Mouse (Mus musculus): Measurements from ENCODE around the gene Ncdn. TPM values are rescaled to one million over a fixed set of nuclear protein-coding genes. Genes with fewer than 3 reads are reported as not detected.
A peak's percentile ranks its signal among the peaks of the same experiment; 100 is the strongest.

Ncdn gene
- total RNA-seq, 2 experiments from 2014 or later: 0.96 to 2.7 TPM

DNA sequence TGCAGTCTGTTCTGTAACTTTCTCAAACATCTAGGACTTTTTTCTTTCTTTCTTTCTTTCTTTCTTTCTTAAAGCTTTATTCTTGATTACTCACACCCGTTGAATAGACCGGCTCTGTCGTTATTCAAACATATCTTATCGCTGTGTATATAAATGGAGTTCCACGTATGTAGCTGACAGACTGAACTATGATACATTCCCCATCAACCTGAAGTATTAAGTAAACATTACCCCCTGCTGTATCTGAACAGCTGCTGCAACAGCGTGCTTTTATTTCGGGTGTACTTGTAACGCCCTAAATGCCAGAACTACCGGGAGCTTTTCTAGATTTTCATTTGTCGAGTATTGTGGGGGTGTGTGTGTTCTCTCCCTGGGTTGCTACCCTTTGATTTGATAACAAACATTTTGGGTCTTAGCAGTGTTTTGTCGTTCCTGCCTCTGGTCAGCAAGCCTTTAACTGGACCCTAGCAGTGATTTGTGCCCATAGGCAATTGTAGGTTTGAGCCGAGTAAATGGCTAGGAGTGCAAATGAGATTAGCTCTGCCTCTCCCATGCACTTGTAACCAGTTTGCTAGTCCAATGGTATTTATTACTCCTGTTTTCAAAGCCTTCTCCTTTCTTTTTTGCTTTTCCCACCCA lies 1.6 kb upstream of the Ncdn start:
- no peak for ATAC-seq (replicated peaks; ENCODE audit: low FRiP score, poor library complexity, severe bottlenecking)

- ATAC-seq (replicated peaks; ENCODE audit: low FRiP score, poor library complexity, severe bottlenecking): no peak
Measured at GRCm38 (mm10) chr4:126754231-126754611, 983 bp upstream of the Ncdn start.

DNA sequence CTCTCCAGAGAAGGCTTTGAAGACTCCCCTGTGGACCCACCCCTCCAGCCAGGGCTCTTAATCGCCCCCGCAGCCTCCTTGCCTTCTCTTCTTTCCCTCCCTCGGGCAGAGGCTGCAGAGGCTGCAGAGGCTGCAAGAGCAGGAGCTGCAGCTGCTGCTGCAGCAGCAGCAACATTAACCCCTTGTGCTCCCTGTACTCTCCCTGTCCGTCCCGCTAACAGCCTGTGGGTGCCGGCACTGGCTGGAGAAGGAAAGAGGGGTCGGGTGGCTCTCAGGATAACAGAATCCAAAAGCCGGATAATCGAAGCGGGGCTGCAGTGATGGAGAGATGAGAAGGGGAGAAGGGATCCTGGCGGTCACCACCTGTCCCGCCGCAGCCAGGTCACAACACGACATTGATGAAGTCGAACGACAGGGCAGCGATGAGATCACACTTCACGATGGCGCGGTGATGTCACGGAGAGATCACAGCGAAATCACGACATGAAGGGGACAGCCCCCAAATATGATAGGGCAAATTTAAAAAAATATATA lies 563 bp downstream of the Ncdn start:
- ATAC-seq (replicated peaks; ENCODE audit: low FRiP score, poor library complexity, severe bottlenecking): no peak

- no peak for ATAC-seq (replicated peaks; ENCODE audit: low FRiP score, poor library complexity, severe bottlenecking)
Measured at GRCm38 (mm10) chr4:126752024-126752607, 1.1 kb downstream of the Ncdn start.

GRCm38 (mm10) chr4:126751556-126752023 lies 1.6 kb downstream of the Ncdn start:
- no peak for ATAC-seq (replicated peaks; ENCODE audit: low FRiP score, poor library complexity, severe bottlenecking)

DNA sequence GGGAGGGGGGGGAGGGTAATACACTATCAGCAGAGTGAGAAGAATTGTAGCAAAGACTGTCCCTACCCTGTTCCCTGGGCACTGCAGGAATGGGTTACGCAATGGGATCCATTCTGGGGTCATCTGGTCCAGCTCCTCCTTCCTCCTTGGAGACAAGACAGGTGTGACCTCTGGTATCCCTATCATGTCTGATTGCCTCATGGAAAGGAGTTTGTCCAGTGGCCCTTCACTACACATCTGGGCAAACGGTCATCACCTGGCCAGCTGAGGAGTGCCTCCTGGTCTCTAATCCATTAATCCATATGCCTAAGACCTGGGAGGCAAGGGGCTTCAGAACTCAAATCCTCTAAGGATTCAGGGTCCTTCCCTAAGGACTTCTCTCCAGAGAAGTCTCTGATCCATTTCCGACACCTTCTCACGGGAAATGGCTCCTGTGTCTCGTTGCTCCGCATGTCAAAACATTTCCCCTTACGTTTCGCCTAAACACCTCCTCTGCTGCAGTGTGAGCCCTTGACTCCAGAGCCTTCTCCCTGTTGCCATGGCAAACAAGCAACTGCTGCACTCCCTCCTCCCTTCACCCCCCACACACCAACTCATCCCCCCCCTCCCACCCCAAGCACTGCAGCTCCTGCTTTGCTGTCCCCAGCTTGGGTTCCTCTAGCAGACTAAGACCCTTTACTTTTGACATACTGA lies 2.2 kb downstream of the Ncdn start:
- no peak for ATAC-seq (replicated peaks; ENCODE audit: low FRiP score, poor library complexity, severe bottlenecking)

- no peak for ATAC-seq (replicated peaks; ENCODE audit: low FRiP score, poor library complexity, severe bottlenecking)
Measured at GRCm38 (mm10) chr4:126750046-126750683, 3.1 kb downstream of the Ncdn start.

DNA sequence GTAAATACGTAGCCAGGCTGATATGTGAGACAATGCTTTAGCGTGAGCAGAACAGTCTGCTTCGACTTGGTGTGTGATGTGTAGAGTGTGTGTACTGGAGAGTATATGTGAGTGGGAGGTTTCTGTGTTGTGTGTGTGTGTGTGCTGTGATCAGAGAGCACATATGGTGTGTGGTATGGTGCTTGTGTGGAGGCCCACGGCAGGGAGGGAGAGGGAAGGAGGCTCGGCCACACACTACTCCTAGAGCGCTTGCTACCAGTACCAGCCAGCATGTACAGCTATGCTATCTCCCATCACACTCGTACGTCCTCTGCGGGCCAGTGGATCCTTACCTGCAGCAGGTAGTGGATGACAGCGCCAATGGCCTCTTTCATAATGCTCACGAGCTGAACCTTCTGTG lies 3.7 kb downstream of the Ncdn start:
- no peak for ATAC-seq (replicated peaks; ENCODE audit: low FRiP score, poor library complexity, severe bottlenecking)

GRCm38 (mm10) chr4:126748381-126748780 lies 4.9 kb downstream of the Ncdn start:
- ATAC-seq (replicated peaks; ENCODE audit: low FRiP score, poor library complexity, severe bottlenecking): no peak

DNA sequence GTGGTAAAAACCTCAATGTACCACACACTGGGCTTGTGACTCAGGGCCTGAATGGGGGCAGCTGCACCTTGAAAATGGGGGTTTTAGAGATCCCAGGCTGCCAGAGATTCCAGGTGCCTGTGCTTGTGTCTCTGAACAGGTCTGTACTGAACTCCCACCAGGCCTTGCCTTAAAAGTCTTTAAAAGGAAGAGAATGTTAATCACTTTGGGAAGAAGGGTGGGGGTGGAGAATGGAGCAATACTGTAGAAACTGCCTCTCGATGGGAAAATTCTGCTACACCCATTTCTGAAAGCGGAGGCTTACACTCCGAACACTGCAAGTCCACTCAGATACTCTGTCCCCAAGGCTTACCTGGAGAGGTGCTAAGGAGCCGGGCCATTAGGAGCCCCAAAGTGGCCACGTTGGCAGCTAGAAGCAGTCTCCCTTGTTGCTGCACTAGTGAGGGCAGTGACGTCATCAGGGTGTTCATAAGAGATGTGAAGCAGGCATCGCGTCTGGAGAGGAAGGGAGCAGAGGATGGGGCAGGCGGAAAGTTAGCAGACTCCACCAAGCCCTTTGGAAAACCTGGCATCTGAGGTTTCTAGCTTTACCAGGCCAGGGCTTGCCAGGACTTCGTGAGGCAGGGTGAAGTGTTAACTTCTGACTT lies 6.9 kb downstream of the Ncdn start:
- no peak for ATAC-seq (replicated peaks; ENCODE audit: low FRiP score, poor library complexity, severe bottlenecking)

GRCm38 (mm10) chr4:126745506-126746193 lies 7.6 kb downstream of the Ncdn start:
- no peak; the same call in 1 of the 2 replicates for ATAC-seq (replicated peaks; ENCODE audit: low FRiP score, poor library complexity, severe bottlenecking)

- ATAC-seq (replicated peaks; ENCODE audit: low FRiP score, poor library complexity, severe bottlenecking): no peak
Measured at GRCm38 (mm10) chr4:126744831-126745230, 8.4 kb downstream of the Ncdn start.

- ATAC-seq (replicated peaks; ENCODE audit: low FRiP score, poor library complexity, severe bottlenecking): no peak
Measured at GRCm38 (mm10) chr4:126743713-126744112, 9.5 kb downstream of the Ncdn start.

DNA sequence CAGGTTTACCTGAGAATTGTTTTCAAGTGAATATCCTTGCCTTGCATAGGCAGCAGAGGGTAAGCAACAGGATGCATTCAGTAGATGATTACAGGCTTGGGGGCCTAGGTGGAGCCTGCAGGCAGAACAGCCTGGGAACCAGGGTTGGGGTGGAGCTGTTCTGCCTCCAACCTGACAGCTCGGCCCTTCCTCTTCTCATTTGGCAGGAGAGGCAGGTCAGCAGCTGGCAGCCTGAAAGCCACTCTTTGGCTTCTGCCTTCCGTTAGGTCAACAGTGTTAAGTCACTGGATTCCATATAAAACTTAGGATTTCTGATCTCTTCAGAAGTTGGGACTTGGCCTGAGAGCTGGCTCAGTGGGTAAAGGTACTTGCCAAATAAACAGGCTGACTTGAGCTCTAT lies 10.3 kb downstream of the Ncdn start:
- no peak for ATAC-seq (replicated peaks; ENCODE audit: low FRiP score, poor library complexity, severe bottlenecking)

DNA sequence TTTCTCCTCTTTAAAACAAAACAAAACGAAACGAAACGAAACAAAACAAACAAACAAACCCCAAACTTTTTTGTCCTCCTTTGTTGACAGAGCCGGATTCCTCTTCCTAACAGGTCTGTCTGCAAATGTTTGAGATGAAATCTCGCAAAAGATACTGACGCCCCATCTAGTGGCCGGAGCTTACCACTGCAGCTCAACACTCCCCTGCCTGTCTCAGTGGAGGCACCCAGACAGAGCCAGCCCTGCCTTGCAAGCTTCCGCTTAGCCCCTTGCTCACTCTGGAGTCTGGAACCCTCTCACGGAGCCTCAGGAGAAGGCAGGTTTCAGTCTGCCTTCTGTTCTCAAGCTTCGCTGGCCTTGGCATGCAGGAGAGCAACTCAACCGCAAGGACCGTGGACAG lies 11.8 kb downstream of the Ncdn start:
- peak; percentile 87 for ATAC-seq (replicated peaks; ENCODE audit: low FRiP score, poor library complexity, severe bottlenecking)

DNA sequence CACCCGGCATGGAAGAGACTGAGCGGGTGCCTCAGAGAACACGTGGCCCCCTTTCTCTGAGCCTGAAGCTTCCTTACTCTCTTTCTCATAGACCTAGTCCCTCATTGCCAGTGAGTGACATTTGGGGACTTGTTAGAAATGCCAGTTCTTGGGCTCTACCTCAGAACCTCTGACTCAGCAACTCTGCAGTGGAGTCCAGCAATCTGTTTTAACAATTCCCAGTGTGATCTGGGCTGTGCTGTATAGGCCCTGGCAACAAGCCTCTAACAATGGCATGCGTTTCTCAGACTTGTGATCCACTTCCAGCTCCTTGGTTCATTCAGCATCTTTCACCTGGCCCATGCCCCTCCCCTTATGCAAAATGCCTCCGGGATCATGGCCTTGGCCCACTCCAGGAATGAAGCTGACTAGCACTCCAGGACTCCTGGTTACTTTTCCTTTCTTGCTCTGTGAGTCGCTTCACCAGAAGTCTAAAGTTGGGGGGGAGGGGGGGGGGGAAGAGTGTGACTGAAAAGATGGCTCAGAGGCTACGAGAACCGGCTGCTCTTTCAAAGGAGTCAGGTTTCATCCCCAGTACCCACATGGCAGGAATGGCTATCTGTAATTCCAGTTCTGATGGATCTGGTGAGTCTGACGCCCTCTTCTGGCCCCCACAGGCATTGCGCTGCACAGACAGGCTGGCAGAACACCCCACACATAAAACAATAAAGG lies 13.1 kb downstream of the Ncdn start:
- no peak for ATAC-seq (replicated peaks; ENCODE audit: low FRiP score, poor library complexity, severe bottlenecking)

- ATAC-seq (replicated peaks; ENCODE audit: low FRiP score, poor library complexity, severe bottlenecking): no peak
Measured at GRCm38 (mm10) chr4:126736001-126736414, 17.2 kb downstream of the Ncdn start, which contains the start of gene Tfap2e. Gene Tfap2e (minus strand): TSS chr4:126736240.

- 0 out of 2 replicates have a peak, but pooled peaks have one; percentile 40 for ATAC-seq (replicated peaks; ENCODE audit: low FRiP score, poor library complexity, severe bottlenecking)
Measured at GRCm38 (mm10) chr4:126735382-126736000, 17.7 kb downstream of the Ncdn start.
